Mouse (Mus musculus) ES-E14 (cell line): ENCODE data around the gene Hist1h2bj. TPM values are rescaled to one million over a fixed set of nuclear protein-coding genes. Genes with fewer than 3 reads are reported as not detected.
A peak's percentile ranks its signal among the peaks of the same experiment; 100 is the strongest.

Source experiments
- DNase-seq: peaks from one replicate; pipeline ENCODE4 v3.0.0-alpha.2; 2013; ENCODE audit warnings: low read depth, low spot score
- H3K27ac ChIP-seq: 2 replicates; pipeline ENCODE4 v1.5.1; 2012; ENCODE audit warnings: low read depth, mild to moderate bottlenecking, low read length, moderate library complexity, mixed read lengths; ENCODE audit not compliant: poor library complexity, insufficient read depth, severe bottlenecking
- H3K36me3 ChIP-seq: 2 replicates; pipeline ENCODE4 v1.6.1; 2012; ENCODE audit warnings: mild to moderate bottlenecking, low read length, moderate library complexity, mixed read lengths; ENCODE audit not compliant: control insufficient read depth, poor library complexity, insufficient read depth, severe bottlenecking
- H3K4me1 ChIP-seq, 2 experiments: fragments of 150-350 bp in 1 of 2; sonication (generic) in 1 of 2; 2 replicates each; pipeline ENCODE4 v1.6.1; 2012; ENCODE audit warnings: low read length in 2 of 2, mild to moderate bottlenecking in 1 of 2, mixed read lengths in 1 of 2; ENCODE audit not compliant: control insufficient read depth in 2 of 2, insufficient read depth in 2 of 2, poor library complexity in 1 of 2
- H3K4me3 ChIP-seq, 2 experiments: fragments of 150-350 bp in 1 of 2; sonication (generic) in 1 of 2; 2 replicates each; pipeline ENCODE4 v1.5.1; 2012; ENCODE audit warnings: low read length in 2 of 2, low read depth in 1 of 2, mild to moderate bottlenecking in 1 of 2, mixed read lengths in 1 of 2; ENCODE audit not compliant: insufficient read depth in 1 of 2, poor library complexity in 1 of 2, severe bottlenecking in 1 of 2
- H3K9ac ChIP-seq: 2 replicates; pipeline ENCODE4 v1.6.1; 2012; ENCODE audit warnings: low read depth, mild to moderate bottlenecking, low read length, mixed read lengths; ENCODE audit not compliant: poor library complexity, insufficient read depth, severe bottlenecking
- H3K9me3 ChIP-seq: fragments of 150-350 bp; sonication (generic); 2 replicates; pipeline ENCODE4 v1.6.1; 2012; ENCODE audit warnings: low read depth, mild to moderate bottlenecking, low read length; ENCODE audit not compliant: control insufficient read depth, insufficient read depth
- CHD2 ChIP-seq: IDR thresholded peaks from 2 replicates; pipeline ENCODE4 v1.6.1; 2014; ENCODE audit warnings: mild to moderate bottlenecking, low read depth, low read length, inconsistent platforms
- HCFC1 ChIP-seq: IDR thresholded peaks from 2 replicates; pipeline ENCODE4 v1.6.1; 2012; ENCODE audit warnings: low read length, inconsistent platforms, borderline replicate concordance; ENCODE audit not compliant: insufficient read depth
- MAFK ChIP-seq: IDR thresholded peaks from 2 replicates; pipeline ENCODE4 v1.6.1; 2014; ENCODE audit warnings: mild to moderate bottlenecking, low read depth, low read length, inconsistent platforms; ENCODE audit not compliant: insufficient read depth
- ZC3H11A ChIP-seq: IDR thresholded peaks from 2 replicates; pipeline ENCODE4 v1.6.1; 2012; ENCODE audit warnings: low read depth, mild to moderate bottlenecking, inconsistent platforms, low read length, borderline replicate concordance
- ZNF384 ChIP-seq: IDR thresholded peaks from 2 replicates; pipeline ENCODE4 v1.6.1; 2012; ENCODE audit warnings: low read depth, low read length, inconsistent platforms
- in situ Hi-C, 2 experiments: fragments of 600-800 bp; cut with MboI; formaldehyde crosslinking; loops; one replicate each; pipeline ENCODE4 v1.15.1; 2025; ENCODE audit warnings: low sequenced_read_pairs in 2 of 2, inconsistent platforms in 1 of 2; ENCODE audit not compliant: unreplicated experiment in 2 of 2
- total RNA-seq: library from RNA; depleted of rRNA; stranded (reverse); fragments of 300-350 nt; gene quantifications from 2 replicates; pipeline ENCODE4 v1.2.3, GENCODE M21; 2012

Gene Hist1h2bj
- total RNA-seq, 1 experiment: 1,735 TPM

DNA sequence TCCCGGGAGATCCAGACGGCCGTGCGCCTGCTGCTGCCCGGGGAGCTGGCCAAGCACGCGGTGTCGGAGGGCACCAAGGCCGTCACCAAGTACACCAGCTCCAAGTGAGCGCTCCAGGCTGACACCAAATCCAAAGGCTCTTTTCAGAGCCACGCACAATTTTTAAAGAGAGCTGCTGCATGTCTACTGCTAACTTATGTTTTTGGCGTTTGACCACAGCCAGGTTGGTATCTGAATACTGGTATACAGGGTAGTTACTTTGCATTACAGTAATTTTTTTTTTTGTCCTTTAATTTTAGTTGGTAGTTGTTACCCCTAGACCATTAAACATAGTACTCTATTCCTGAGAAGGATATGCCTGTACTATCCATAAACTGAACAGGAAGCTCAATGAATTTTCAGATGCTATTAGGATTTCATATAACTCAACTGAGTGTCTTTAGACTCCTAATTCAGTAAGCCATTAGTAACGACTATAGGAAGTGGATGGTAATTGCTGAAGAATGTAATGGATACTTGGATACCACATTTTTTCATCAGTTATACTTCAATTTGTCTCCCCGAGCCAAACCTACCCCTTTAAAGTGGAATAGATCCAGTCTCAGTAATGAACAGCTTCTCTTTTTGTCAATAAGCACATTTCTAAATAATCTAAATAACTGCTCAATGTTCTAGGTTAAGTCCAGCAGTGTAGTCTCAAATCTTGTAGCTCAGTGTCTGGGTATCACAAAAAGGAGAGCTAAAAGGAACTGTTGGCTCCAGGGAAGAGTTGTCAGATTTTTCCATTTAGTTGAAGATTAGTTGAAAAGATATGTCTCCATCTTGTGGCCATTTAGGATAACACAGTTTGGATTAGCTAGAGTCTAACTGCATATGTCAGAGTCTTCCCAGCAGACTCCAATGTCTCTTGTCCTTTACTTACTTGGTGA lies 753 bp downstream of the Hist1h2bj start:
- Histone ChIP-seq H3K4me3 (peak overlapping the region; percentile 30 to 47), H3K36me3 (no peaks in the 10 kb centered on the region), H3K9ac (peak overlapping the region; percentile 56; the same call in 1 of the 2 replicates), H3K4me1 (no peaks in the 10 kb centered on the region), H3K27ac (no peak overlapping the region; the same call in 1 of the 2 replicates), H3K9me3 (no peaks in the 10 kb centered on the region)
- in situ Hi-C loops: loop anchor here (25.0 kb wide), 6 partner anchors 306 to 1719 kb away; partner anchors contain the start of genes Abt1 (in 1 of the 2), Hist1h1a (in 1 of the 2), Hist1h1d (in 1 of the 2) and Hist1h1t (in 1 of the 2)
- no peak for DNase-seq
- TF ChIP-seq ZC3H11A (no peak), HCFC1 (no peak), CHD2 (no peak), ZNF384 (no peak), MAFK (no peak)

DNA sequence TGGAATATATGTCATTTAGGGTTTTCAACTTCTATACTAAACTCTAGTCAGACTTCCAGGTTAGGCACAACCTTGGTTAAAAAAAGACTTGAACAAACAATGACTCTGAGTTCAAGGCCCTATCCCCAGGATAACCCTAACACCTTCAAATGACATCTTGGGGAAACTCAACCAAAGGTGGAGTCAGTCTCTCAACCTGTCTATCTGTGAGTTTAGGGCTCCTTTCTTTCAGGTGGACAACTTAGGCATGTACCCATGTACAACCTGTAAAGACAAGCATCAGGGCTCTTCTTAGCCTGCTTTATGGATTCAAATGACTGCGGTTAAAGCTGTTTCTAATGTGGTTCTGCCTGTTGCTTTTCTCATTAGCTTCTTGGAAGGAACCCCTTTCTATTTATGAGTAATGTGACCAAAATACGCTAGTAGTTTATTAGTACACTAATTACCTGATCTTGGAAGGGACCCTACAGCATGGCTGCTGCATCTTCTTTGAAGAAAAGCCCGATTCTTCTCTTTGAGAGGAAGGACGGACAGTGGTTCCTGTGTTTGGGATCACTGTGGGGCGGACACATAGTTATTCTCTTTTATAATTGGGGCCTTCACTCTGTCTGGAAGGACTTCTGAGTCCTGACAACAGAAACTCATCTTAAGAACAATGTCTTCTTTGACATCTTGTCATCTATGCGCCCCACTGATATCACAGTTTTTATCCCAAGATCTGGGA lies 1.6 kb downstream of the Hist1h2bj start:
- H3K9me3 ChIP-seq: no peaks in the 10 kb centered on the region
- H3K36me3 ChIP-seq: no peaks in the 10 kb centered on the region
- H3K9ac ChIP-seq: no peak overlapping the region
- H3K27ac ChIP-seq: no peak overlapping the region
- H3K4me1 ChIP-seq: no peaks in the 10 kb centered on the region
- DNase-seq: no peak
- in situ Hi-C loops: loop anchor here (25.0 kb wide), 6 partner anchors 307 to 1718 kb away; partner anchors contain the start of genes Abt1 (in 1 of the 2), Hist1h1a (in 1 of the 2), Hist1h1d (in 1 of the 2) and Hist1h1t (in 1 of the 2)
- TF ChIP-seq CHD2 (no peak), HCFC1 (no peak), ZC3H11A (no peak), ZNF384 (no peak), MAFK (no peak)
- no peak overlapping the region for H3K4me3 ChIP-seq

DNA sequence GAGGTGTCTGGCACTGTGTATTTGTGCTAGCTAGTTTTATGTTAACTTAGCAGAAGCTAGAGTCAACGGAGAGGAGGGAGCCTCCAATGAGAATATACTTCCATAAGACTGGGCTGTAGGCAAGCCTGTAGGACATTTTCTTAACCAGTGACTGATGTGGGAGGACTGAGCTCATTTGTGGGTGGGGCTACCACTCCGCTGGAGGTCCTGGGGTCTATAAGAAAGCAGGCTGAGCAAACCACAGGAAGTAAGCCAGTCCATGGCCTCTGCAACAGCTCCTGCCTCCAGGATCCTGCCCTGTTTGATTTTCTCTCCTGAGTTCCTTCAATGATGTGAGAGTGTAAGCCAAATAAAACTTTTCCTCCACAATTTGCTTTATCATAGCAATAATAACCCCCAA lies 2.3 kb downstream of the Hist1h2bj start:
- no peak overlapping the region for H3K27ac ChIP-seq
- DNase-seq: no peak
- H3K9ac ChIP-seq: no peak overlapping the region
- no peak overlapping the region for H3K4me3 ChIP-seq
- in situ Hi-C loops: loop anchor here (25.0 kb wide), 6 partner anchors 308 to 1717 kb away; partner anchors contain the start of genes Abt1 (in 1 of the 2), Hist1h1a (in 1 of the 2), Hist1h1d (in 1 of the 2) and Hist1h1t (in 1 of the 2)
- H3K36me3 ChIP-seq: no peaks in the 10 kb centered on the region
- TF ChIP-seq CHD2: no peak
- H3K4me1 ChIP-seq: no peaks in the 10 kb centered on the region
- H3K9me3 ChIP-seq: no peaks in the 10 kb centered on the region

DNA sequence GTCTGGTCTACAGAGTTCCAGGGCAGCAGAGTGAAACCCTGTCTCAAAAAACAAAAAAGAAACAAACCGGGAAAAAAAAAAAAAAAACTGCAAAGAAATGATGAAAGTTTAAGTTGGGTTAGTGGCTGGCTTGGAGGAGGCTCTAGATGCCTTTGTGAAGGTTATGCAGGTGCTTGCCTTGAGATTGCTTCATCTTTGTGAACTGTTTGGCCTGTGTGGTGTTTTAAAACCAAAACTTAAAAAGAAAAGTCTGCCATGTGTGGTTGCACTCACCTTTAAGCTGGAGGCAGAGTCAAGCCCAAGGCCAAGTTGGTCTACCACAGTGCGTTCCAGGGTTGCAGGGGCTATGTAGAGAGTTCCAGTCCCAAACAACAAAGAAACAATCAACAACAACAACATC lies 6.0 kb downstream of the Hist1h2bj start:
- Histone ChIP-seq H3K27ac (no peak overlapping the region), H3K9ac (no peak overlapping the region), H3K4me3 (no peak overlapping the region), H3K4me1 (no peaks in the 10 kb centered on the region), H3K36me3 (no peaks in the 10 kb centered on the region), H3K9me3 (no peaks in the 10 kb centered on the region)
- in situ Hi-C loops: loop anchor here (25.0 kb wide), 6 partner anchors 312 to 1713 kb away; partner anchors contain the start of genes Abt1 (in 1 of the 2), Hist1h1a (in 1 of the 2), Hist1h1d (in 1 of the 2) and Hist1h1t (in 1 of the 2)
- no peak for DNase-seq
- TF ChIP-seq HCFC1 (no peak), ZC3H11A (no peak), ZNF384 (no peak), MAFK (no peak), CHD2 (no peak)
